Mouse (Mus musculus) neural tube, embryonic 10.5 days (tissue): ENCODE results near the gene Bag6.

Experiments
- DNase-seq: peaks from one replicate; pipeline ENCODE4 v3.0.0-alpha.2; 2017; ENCODE audit warnings: low spot score; ENCODE audit errors: extremely low spot score

The Bag6 gene

DNA sequence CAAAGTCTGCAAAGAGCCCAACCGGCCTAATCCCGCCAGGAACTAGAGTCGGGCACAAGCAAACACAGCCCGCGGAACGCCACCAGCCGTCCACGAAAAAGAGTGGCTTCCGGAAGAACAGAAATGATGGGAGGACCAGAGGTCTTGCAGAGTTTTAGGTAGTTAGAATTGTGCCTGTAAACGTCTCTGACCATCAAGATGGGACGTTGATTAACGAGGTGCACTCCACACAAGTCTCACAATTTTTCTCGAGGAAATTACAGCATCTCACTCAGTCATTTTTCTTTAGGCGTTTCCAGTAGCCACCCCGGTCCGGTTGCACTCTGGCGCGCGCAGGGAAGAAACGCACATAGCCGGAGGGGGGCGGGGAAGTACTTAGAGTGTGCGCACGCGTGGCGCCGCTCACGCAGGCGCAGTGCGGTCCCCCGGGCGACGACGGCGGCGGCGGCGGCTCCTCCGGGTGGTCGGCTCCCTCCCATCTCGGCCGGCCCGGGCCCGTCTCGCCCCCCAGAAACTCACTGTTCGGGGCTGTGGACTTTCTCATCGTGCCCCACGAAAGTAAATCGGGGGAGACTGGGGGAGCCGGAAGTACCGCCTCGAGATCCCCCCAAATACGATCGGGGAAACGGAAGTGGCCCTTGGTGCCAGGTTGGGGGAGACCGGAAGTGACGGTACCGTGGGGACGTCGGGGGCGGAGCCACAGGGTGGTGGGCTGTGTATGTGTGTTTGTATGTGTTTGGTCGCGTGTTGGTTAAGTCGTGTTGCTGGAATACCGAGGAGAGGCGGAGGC, at the start of gene Bag6:
Bag6 (plus strand) TSS at position 378 of the 790 bp plus-strand sequence.
- DNase-seq: peak; percentile 95

DNA sequence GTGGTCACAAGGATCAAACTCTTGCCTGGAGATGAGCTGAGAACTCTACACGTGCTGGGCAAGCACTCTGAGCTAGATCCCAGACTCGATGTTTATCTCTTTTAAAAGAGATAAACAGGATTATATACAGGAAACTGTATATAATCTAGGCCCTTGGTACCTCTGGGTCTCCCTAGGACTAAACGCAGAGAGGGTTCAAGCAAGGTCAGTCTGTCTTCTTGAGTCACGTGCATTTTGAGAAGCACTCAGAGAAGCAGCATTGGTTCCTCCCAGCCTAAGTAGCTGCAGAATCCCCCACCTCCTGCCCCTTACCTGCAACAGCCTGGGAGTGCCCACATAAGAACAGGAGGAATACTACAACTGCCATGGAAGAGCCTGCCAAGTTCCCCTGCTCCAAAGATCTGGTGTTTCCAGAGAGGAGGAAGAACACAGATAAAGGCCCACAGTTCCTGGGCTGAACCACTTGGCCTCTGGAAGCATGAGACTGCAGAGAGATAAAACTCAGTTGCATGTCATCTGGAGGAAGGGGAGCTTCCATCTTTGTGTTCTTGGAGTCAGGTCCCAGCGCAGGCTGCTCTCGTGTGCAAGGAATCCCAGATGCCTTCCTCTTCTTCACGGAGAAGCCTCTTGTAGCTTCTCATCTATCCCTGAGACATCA, 49.6 kb upstream of the Bag6 start, which contains the start of gene Ly6g6f:
Ly6g6f (minus strand) TSS at position 403 of the 658 bp plus-strand sequence.
- no peak for DNase-seq

DNA sequence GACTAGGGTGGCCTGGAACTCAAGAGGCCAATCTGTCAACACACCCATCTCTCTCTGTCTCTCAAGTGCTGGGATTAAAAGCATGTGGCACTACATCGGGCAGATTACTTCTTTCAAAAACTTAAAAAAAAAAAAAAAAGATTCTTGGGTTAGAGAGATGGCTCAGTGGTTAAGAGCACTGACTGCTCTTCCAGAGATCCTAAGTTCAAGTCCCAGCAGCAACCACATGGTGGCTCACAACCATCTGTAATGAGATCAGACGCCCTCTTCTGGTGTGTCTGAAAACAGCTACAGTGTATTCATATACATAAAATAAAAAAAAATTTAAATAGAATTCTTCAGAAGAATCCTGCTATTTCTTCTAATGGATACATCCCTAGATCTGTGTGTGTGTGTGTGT, 46.8 kb upstream of the Bag6 start:
- no peak for DNase-seq

DNA sequence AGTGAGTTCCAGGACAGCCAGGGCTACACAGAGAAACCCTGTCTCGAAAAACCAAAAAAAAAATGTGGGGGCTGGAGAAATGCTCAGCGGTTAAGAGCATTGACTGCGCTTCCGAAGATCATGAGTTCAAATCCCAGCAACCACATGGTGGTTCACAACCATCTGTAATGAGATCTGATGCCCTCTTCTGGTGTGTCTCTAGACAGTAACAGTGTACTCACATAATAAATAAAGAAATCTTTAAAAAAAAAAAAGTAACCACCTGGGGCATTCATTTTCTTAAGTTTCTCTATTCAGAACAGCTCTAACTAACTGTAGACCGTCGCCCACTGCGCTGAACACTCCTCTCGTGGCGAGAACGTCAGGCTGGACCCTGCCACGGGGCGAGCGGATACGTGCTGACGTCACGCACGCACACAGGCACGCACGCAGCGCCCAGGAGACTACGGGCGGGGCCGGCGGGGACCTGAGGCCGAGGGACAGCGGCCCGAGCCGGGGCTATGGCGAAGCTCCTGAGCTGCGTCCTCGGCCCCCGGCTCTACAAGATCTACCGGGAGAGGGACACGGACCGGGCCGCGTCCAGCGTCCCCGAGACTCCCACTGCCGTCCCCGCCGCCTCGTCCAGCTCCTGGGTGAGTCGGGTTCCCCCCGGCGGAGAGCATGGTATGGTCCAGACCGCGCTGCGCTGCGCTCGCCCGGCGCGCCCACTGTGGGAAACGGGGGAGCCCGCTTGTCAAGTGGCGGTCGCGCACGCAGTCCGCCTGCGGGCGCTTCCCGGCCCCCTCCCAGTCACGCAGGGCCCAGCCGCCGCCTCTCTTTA, 45.9 kb upstream of the Bag6 start, which contains the start of gene Abhd16a:
Abhd16a (plus strand) TSS at position 439 of the 820 bp plus-strand sequence.
- peak; percentile 95 for DNase-seq

DNA sequence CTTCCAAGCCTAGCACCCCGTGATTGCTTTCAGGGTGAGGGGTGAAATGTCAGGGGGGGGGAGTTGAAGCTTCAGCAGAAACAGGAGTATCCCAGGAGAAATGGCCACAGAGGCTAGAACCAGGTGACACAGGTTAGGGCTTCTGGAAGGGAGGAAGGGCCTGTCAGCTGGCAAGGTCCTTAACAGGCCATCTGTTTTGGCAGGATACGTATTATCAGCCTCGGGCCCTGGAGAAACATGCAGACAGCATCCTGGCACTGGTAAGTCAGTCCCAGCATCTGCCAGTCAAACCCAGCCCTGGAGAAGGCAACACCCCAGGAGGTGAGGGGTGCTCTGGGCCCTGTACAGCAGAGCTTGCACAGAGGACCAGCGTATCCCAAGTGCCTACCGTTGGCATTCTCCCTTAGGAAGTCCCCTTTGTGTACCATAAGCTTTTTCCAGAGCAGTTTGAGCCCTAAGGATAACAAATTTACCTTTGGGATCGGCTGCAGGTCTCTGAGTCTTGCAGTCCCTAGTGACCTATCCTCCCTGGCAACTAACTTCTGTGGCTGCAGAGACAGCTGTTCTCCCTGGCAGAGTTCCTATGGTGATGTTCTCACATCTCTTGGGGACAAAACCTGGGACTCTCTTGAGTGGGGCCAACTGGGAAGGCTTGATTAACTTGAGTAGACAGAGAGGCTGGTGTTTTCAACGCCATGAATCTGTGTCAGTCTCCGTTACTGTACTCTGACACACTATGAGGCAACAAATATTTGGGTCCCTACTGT, 44.6 kb upstream of the Bag6 start:
- no peak for DNase-seq

DNA sequence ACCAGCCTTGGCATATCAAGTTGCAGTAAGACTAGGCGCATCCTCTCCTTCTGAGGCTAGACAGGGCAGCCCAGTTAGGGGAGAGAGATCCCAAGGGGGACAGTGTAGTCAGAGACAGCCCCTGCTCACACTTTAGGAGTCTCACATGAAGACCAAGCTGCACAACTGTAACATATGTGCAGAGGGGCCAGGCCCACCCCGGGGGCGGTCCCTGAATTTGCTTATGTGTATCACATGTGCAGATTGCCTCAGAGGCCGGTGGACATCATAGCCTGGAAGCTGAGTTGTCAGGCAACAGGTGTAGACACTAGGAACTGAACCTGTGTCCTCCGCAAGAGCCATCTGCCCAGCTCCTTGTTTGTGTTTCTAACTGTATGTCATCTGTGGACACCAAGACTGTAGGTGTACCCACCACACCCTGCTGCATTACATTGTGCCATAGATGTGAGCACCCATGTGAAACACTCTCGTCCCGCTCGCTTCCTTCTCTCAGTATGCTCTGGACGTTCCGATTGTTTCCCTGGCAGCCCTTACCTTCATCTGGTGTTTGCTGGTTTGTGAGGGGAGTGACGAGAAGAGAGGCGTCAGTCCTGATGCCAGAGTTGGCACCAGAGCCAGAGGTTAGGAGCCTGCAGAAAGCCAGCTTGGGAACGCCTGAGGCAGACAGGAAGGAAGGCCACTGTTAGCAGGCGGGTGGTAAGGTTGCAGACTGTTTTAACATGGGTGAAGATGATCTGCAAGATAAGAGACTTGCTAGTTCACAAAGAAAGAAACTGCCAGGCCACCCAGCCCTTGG, 42.4 kb upstream of the Bag6 start:
- no peak for DNase-seq

DNA sequence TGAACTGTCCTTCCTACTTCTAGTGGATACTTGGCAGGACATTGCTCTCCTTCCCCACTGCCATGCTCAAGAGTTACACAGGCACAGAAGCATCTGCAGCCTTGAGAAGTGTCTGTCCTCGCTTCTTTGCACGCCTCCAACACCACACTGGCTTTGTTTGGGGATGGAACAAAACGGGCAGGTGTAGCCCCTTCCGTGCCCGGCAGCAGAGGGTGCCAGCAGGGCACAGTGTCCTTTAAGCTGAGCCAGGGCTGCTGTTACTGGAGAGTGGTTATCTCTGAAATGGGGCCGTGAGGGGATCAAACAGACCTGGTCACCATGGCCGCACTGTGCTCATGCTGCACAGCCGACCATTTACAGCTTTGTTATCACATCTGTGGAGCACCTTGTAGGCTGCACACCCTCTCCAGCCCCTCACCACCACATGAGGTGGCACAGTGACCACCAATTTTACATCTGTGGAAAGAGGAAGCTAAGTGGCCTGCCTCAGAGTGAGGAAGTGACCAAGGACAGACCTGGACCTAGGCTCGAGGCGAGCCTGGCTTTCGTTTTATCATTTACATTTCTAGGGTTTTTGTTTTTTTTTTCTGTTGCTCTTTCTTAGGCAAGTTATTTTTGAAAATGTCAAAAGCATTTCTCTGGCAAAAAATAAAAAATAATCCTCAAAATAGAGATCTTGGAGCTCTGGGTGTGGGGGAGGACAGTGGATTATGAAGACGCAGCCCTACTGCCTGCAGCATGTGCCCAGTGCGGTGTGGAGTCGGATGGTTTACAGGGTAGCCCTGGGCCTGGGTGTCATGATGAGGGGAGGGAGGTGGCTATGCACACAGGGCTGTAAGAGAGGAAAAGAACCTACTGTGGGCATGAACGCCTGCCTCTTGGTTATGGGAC, 40.3 kb upstream of the Bag6 start:
- no peak for DNase-seq

DNA sequence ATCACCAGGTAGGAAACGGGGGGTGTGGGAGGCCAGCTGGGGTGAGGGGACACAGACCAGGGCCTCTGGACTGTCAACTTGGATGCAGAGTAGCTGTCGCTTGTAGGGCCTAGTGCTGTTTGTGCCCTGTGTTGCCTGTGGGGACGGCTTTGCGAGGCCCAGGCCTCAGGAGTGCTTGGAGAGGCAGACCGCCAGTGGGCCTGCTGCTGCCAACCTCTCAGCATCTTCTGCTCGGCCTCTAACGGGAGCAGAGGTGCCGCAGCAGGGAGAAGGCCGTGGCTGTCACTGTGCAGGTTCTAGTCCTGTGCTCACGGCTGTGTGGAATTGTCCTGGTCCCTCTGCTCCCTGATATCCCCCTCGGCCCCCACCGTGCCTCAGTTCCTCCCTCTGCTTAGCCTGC, 38.4 kb upstream of the Bag6 start:
- no peak for DNase-seq

DNA sequence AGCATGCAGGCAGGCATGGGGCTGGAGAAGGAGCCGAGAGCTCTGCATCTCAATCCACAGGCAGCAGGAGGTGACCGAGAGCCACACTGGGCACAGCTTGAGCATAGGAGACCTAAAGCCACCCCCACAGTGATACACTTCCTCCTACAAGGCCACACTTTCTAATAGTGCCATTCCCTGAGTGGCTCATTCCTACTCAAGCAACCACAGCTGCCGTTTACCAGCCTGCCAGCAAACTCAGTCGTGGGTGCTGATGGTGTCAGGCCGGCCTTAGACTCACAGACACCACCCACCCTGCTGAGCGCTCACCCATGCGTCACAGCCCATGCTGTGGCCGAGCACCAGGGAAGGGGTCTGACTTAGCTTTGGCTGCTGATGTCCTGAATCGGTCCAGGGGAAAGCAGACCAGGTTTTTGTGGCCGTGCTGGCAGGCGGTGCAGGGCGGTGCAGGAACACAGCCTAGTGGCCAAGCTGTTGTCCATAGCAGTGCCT, 37.8 kb upstream of the Bag6 start:
- no peak for DNase-seq

DNA sequence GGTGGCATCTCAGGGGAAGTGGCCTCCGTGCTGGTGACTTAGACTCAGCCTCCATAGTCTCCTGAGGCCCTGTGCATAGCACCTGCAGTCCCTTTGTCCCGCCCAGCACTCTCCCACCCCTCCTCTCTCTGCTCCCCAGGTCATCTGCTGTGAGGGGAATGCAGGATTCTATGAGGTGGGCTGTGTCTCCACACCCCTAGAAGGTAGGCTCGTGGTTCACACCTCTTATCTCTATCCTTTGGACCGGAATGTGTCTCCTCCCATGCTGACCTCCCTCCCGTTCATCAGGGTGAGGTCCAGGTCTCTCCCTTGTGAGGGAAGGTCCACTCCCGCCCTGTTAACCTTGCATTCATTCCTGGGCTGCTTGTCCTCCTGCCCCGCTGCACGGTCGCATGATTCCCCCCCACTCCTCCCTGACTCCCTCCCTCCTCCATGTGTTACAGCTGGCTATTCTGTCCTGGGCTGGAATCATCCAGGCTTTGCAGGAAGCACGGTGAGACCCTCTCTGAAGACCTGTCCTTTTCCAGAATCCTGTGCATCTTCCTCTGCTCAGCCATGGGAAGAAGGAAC, 34.7 kb upstream of the Bag6 start:
- no peak for DNase-seq

DNA sequence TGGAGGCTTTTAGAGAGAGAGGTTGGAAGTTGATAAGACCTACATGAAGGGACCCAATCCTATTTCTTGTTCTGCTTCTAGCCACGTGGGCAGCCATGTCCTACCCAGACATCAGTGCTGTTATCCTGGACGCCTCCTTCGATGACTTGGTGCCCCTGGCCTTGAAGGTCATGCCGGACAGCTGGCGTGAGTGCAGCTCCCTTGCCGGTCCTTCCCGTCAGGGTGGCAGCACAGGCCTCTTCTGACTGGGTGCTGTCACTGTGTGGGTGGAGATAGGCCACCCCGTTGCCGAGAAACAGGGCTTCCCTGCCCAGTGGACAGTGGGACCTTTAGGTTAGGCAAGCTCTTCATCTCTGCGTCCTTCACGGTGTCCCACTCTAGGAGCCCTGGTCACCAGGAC, 33.8 kb upstream of the Bag6 start:
- no peak for DNase-seq

DNA sequence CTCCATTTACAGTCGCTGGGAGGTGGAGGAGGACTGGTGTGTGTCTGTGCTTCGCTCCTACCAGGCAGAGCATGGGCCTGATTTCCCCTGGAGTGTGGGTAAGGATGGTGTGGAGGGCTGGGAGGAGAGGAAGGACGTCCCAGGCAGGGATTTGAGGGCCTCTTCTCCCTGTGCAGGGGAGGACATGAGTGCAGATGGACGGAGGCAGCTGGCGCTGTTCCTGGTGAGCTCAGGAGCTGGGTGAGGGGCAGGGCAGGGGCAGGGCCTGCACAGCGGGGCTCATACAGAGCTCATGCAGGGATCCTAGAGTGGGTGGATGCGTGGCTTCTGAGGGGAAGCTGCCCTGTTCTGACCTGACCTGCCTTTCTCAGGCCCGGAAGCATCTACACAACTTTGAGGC, 32.7 kb upstream of the Bag6 start:
- DNase-seq: no peak

DNA sequence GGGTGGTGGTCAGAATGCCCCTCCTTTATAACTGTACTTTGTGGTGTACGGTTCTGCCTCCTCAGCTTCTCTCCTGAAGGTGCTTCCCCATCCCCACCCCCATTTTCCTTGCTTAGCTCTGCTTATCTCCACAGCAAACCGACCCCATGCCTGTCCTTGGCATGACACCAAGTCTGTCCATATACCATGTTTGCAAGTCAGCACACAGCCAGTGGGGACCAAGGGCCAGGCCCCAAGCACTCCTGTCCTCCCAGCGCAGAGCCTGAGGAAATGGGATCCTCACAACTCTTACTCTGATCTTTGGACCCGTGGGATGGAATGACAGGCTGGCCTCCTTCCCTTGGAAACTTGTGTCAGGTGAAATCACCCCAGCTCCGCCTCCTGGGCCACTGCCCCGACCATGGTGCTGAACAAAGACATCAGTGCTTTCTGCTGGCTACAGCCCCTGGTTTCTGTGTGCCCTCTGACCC, 31.7 kb upstream of the Bag6 start:
- DNase-seq: no peak

DNA sequence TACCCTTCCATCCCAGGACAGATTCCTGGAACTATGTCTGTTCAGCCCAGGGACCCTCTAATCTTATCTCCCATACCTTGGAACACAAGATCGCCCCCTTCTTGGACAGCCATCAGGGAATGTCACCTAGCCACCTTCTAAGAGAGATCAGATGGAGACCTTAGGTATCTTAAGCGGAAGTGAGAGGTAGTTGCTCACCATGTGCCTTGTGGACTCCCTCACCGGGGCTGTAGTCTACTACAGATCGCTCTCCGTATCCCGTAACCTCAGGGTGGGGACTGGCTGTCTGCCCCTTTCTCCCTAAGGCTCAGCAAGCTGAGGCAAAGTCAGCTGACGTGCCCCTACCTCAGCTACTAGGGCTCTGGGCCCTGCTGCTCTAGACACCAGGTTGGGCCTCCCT, 30.9 kb upstream of the Bag6 start:
- no peak for DNase-seq

DNA sequence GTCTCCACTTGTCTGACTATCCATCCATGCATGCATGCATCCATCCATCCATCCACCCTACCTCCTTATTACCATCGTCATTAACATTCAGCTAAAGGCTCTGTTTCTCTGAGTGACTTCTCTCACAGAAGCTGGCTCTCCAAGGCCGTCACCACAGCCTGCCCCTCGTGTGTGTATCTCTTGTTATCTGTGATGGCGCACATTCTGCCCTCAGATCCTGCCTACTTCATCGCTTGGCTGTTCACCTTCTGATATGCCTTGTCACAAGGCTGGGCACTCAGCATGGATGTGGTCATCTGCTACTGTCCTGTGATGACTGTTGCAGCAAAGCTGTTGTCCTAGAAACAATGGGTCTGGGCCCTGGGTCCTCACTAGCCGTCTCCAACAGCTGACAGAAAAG, 30.2 kb upstream of the Bag6 start:
- DNase-seq: no peak

DNA sequence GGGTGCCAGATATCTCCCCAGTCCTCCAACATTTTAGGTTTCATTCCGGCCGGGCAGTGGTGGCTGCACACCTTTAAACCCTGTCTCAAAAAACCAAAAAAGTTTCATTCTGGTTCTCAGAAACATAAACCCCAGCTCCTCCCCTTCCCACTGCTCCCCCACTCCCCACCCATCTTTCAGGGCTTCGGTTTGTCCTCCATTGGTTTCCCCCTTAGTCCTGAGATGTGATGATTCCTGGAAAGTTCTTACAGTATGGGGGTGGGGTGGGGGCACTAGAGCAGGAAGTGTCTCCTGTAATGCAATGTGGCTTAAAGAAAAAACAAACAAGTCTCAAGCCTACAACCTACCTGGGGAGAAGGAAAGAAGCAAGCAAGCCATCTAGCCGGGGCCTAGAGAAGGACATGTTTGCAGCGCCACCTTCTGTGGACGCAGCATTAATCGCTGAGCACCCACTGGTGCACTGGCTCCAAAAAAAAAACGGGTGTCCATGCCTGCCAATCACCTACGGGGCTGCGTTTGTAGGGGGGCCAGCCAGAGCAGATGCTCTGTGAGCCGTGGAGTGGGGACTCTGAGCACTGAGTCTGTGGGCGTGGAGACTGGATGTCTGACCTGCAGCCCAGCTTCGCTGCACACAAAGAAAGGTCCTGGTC, 29.1 kb upstream of the Bag6 start:
- DNase-seq: no peak

DNA sequence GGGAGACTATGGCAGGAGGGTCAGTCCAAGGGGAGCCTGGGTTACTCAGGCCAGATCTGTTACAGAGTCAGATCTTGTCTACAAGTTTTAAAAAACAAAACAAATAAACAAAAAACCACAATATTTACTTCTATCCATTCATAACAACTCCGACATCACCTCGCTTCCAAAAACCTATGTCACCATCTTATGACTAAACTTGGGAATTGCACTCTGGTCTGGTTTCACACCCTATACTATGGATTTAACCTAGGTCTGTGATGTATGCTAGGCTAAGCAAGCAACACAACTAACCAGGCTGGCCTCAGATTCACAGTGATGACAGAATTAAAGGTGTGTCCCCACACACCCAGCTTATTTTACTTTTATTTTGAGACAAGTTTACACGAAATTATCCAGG, 28.5 kb upstream of the Bag6 start:
- no peak for DNase-seq

DNA sequence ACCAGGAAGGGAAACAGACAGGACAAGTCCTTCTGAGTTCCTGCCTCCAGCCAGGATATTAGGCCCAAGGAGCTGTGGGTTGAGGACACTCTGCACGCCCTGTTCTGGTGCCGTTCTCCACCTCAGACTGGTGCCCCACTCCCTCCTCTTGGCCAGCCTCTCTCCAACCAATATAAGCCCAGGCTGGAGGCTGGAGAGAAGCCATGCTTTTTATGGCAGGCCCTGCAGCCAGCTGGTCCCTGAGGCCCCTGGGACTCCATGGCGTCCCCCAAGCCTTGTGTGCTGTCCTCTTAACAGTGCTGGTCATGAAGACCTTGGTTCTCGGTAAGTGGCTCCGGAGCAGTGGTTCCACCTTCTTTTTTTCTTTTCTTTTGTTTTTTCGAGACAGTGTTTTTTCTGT, 26.9 kb upstream of the Bag6 start, which contains the start of gene Ly6g5c:
Ly6g5c (plus strand) TSS at position 183 of the 400 bp plus-strand sequence.
- no peak for DNase-seq
